23 mouse cellular contexts compared by ENCODE assay signal in genomic region chr10:14326229-14326628, GRCm38 (mm10).
DNase-seq lines count a peak whose midpoint lies in the region; ATAC-seq lines count a peak whose summit lies in the region.
"Had no signal": no experiment of that assay in that cellular context is flagged by ENCODE, and none has a peak within 500 bp of the region (broad histone marks: within the 10 kb centered on the region; RNA-seq: fewer than 3 reads in every experiment).

No protein-coding gene starts in this region.

- no peak overlapping the region for H3K4me2 ChIP-seq in hindbrain, embryonic 11.5 days (replicated peaks; ENCODE audit: low read depth, low read length)
- H3K4me2 ChIP-seq: forebrain, embryonic 13.5 days; heart, embryonic 11.5 days; hindbrain, embryonic 14.5 days; intestine, embryonic 15.5 days had no signal

- no peaks in the 10 kb centered on the region for H3K27me3 ChIP-seq in hindbrain, embryonic 11.5 days (ENCODE audit: control insufficient read depth, insufficient read depth, low read length)
- H3K27me3 ChIP-seq: forebrain, embryonic 13.5 days; intestine, embryonic 15.5 days had no signal

- peak; percentile 63 for ATAC-seq in inflammation-experienced regulatory T-cells, adult 6 months
- ATAC-seq in hindbrain, embryonic 11.5 days (ENCODE audit: low FRiP score), result no peak
- ATAC-seq: forebrain, embryonic 13.5 days; forebrain, embryonic 16.5 days; hindbrain, postnatal 0 days; intestine, embryonic 15.5 days had no signal

- DNase-seq in CD4-positive, CD25-positive, alpha-beta regulatory T cell, adult 2 months (ENCODE audit: low read depth, low spot score), result peak; percentile 54
- DNase-seq in T-cell, adult 2 months (ENCODE audit: low spot score), result peak; percentile 13
- no peak for DNase-seq in cerebellum, adult 11 months
- DNase-seq in left cerebral cortex, adult 11 months (ENCODE audit: low spot score), result no peak
- DNase-seq in hindbrain, embryonic 11.5 days (ENCODE audit: low spot score), result no peak
- DNase-seq: adrenal gland, postnatal 10 days; adrenal gland, postnatal 36 days; cerebellum, adult 2 months; cerebellum, postnatal 10 days; cerebellum, postnatal 36 days; embryo, embryonic 11 days; gastrocnemius, adult 2 months; gastrocnemius, postnatal 14 days; heart, adult 11 months; kidney, adult 11 months had no signal

- no peak overlapping the region for H3K9ac ChIP-seq in hindbrain, embryonic 11.5 days (ENCODE audit: low read depth, low read length)
- H3K9ac ChIP-seq: forebrain, embryonic 13.5 days; hindbrain, embryonic 14.5 days; intestine, embryonic 15.5 days had no signal

- WGBS in hindbrain, embryonic 11.5 days, result 84% methylated on average over 6 of the region's 6 CpGs

- H3K4me1 ChIP-seq in hindbrain, embryonic 11.5 days (replicated peaks; ENCODE audit: control insufficient read depth, insufficient read depth, low read length), result no peaks in the 10 kb centered on the region
- H3K4me1 ChIP-seq: forebrain, embryonic 10.5 days; forebrain, embryonic 13.5 days; intestine, embryonic 15.5 days had no signal

- no peaks in the 10 kb centered on the region for H3K9me3 ChIP-seq in hindbrain, embryonic 11.5 days (ENCODE audit: control insufficient read depth, low read length)
- H3K9me3 ChIP-seq: forebrain, embryonic 10.5 days; forebrain, embryonic 13.5 days; intestine, embryonic 15.5 days had no signal

- no peaks in the 10 kb centered on the region for H3K36me3 ChIP-seq in hindbrain, embryonic 11.5 days (ENCODE audit: control insufficient read depth, insufficient read depth, low read length)
- H3K36me3 ChIP-seq: forebrain, embryonic 10.5 days; intestine, embryonic 15.5 days had no signal

- no peak overlapping the region for H3K4me3 ChIP-seq in hindbrain, embryonic 11.5 days (ENCODE audit: low read depth, low read length)
- H3K4me3 ChIP-seq: forebrain, embryonic 10.5 days; forebrain, embryonic 13.5 days; gastrocnemius, adult 2 months; intestine, embryonic 15.5 days had no signal

- no peak overlapping the region for H3K27ac ChIP-seq in hindbrain, embryonic 11.5 days (ENCODE audit: low read depth, low read length)
- H3K27ac ChIP-seq: forebrain, embryonic 10.5 days; forebrain, embryonic 13.5 days; gastrocnemius, adult 2 months; hindbrain, embryonic 14.5 days; hindbrain, postnatal 0 days; intestine, embryonic 15.5 days had no signal

Comparison
In these comparisons a context has a peak if more than half of its experiments do, and no peak if none do; other contexts are left out.
1. DNase-seq: peak in CD4-positive, CD25-positive, alpha-beta regulatory T cell, adult 2 months (single experiment) and T-cell, adult 2 months (single experiment); none in cerebellum, adult 11 months (single experiment), left cerebral cortex, adult 11 months (single experiment) and hindbrain, embryonic 11.5 days (single experiment).